Mouse (Mus musculus): ENCODE data around the gene Tshz2.
A peak's percentile ranks its signal among the peaks of the same experiment; 100 is the strongest.

The Tshz2 gene

DNA sequence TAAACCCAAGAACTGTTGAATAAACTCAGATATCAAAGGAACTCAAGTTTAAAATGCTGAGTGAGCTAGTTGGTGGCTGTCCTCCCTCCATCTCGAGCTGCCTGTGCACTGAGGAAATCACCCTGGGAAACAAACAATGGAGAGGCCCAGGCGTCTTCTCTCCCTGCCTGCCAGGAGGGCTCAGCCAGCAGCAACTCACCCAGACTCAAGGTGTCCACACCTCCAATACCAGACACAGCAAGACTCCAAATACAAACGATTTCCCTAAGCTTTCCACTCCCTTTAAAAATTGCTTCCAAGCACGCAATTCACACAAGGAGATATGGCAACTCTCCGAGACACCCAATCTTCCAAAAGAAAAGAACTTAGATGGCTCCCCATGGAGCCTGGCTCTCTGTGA lies 476.7 kb downstream of the Tshz2 start:
- DNase-seq (ENCODE audit: low spot score) = no peak

DNA sequence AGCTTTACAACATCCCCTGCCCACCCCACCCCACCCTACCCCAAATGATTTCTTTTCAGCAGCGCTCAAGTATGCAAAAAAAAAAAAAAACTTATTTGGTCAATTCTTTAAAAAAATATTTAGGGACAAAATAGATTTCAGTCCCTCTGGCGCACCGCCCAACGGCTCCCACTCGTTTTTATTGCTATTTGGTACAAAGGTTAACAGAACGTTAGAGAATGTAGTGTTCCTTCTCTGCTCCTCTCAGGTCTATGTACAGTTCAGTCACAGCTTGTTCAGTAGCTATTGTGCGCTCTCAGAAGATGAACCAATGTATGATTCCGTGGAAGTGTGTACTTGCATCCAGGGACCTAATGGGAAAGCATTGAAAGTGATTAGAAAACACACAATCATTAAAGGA lies 477.5 kb downstream of the Tshz2 start:
- DNase-seq (ENCODE audit: low spot score) = no peak

DNA sequence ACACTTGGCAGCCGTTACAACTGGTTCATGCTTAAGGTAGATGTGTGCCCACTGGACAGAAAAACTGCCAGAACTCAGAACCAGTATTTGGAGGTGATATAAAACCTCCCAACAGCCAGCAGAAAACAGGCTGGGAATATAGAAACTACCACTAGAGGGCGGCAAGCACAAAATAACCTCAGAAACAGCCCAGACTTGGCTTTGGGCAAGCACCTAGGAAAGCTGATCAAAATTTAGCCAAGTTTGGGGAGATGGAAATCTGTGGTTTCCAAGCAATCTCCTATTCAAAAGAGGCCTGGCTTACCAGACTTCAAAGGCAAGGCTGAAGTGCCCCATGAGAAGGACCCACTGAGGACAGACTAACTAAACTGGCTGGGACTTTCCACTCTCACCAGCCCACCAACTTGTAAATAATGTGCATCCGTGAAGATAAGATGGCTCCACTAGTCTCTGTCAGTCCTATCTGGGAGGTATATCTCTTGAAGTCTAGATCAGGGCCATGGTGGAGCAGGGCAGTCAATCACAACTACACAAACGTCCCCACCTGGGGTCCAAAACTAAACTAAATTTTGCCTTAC lies 484.0 kb downstream of the Tshz2 start:
- DNase-seq (ENCODE audit: low spot score) = peak; percentile 61

DNA sequence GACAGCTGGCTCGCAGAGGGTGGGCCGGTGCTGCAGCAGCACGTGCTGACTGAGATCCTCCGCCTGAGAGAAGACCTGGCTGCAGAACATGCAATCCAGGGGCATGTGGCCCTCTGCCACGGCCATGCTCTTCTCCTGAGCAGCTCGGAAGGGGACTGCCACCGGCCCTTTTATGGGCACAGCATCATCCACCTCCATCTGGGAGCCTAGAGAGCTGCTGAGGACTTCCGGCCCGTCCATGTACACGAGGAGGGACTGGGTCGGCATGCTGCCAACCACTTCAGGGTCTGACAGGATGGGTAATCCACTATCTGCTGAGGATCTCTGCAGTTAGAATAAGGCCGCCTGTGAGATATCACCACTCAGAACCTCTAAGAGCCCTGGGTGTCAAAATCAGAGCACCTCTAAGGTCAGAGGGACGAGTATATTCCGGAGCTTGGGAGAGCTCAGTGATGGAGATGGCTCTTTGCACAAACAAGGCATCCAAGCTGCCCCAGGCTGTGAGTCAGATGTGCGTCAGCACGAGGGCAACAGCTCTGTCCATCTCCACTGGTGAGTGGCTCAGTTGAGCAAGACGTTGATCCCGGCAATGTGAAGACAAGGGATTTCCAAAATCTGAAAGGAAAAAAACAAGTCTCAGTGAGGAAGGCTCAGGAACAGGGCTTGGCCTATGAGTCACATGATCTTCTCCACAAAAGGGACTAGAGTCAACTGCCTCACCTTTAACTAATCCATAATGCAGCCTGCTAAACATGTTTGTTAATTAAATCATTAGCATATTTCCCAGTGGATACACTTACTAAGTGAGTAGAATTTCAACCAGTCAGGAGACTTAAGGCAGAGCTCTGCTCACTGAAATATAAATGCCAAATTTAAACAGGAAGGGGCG lies 487.6 kb downstream of the Tshz2 start:
- no peak for DNase-seq (ENCODE audit: low spot score)

All from ovary, postnatal 14 days (tissue).